Mouse (Mus musculus): ENCODE results near the gene Gm5294. TPM values are rescaled to one million over a fixed set of nuclear protein-coding genes. Genes with fewer than 3 reads are reported as not detected.

The Gm5294 gene
- polyA plus RNA-seq, 1 experiment: not detected

- no peak for TF ChIP-seq POLR2A (IDR thresholded peaks at IDR 0.05; ENCODE audit: insufficient read depth, low read length)
- TF ChIP-seq EP300 (IDR thresholded peaks at IDR 0.05; ENCODE audit: insufficient read depth, low read depth, low read length): no peak
- TF ChIP-seq CTCF (IDR thresholded peaks at IDR 0.05; ENCODE audit: low read depth, low read length): no peak
- Histone ChIP-seq H3K4me3 (ENCODE audit: low read depth, low read length) (no peak overlapping the region), H3K4me1 (ENCODE audit: control insufficient read depth, insufficient read depth, low read length) (no peaks in the 10 kb centered on the region), H3K9me3 (replicated peaks; ENCODE audit: control insufficient read depth, insufficient read depth, low read length, poor library complexity, severe bottlenecking) (no peaks in the 10 kb centered on the region), H3K27me3 (ENCODE audit: control insufficient read depth, insufficient read depth, low read length, poor library complexity, severe bottlenecking) (no peaks in the 10 kb centered on the region), H3K27ac (ENCODE audit: insufficient read depth, low read length) (no peak overlapping the region), H3K9ac (ENCODE audit: low read depth, poor library complexity, severe bottlenecking) (no peak overlapping the region), H3K36me3 (ENCODE audit: control insufficient read depth, insufficient read depth, low read length, poor library complexity, severe bottlenecking) (no peaks in the 10 kb centered on the region)
These were observed 36.7 kb upstream of the Gm5294 start for GRCm38 (mm10) chr5:138783181-138783580.

- H3K9me3 ChIP-seq (replicated peaks; ENCODE audit: control insufficient read depth, insufficient read depth, low read length, poor library complexity, severe bottlenecking): no peaks in the 10 kb centered on the region
- H3K27ac ChIP-seq (ENCODE audit: insufficient read depth, low read length): no peak overlapping the region
These were observed 33.8 kb upstream of the Gm5294 start for GRCm38 (mm10) chr5:138785986-138786515.

GRCm38 (mm10) chr5:138787648-138788047 is 32.2 kb upstream of the Gm5294 start:
- TF ChIP-seq EP300 (IDR thresholded peaks at IDR 0.05; ENCODE audit: insufficient read depth, low read depth, low read length): no peak
- no peak for TF ChIP-seq POLR2A (IDR thresholded peaks at IDR 0.05; ENCODE audit: insufficient read depth, low read length)
- TF ChIP-seq CTCF (IDR thresholded peaks at IDR 0.05; ENCODE audit: low read depth, low read length): no peak
- H3K9me3 ChIP-seq (replicated peaks; ENCODE audit: control insufficient read depth, insufficient read depth, low read length, poor library complexity, severe bottlenecking): no peaks in the 10 kb centered on the region
- H3K27me3 ChIP-seq (ENCODE audit: control insufficient read depth, insufficient read depth, low read length, poor library complexity, severe bottlenecking): no peaks in the 10 kb centered on the region
- no peak overlapping the region for H3K27ac ChIP-seq (ENCODE audit: insufficient read depth, low read length)
- no peak overlapping the region for H3K9ac ChIP-seq (ENCODE audit: low read depth, poor library complexity, severe bottlenecking)
- no peaks in the 10 kb centered on the region for H3K4me1 ChIP-seq (ENCODE audit: control insufficient read depth, insufficient read depth, low read length)
- H3K36me3 ChIP-seq (ENCODE audit: control insufficient read depth, insufficient read depth, low read length, poor library complexity, severe bottlenecking): no peaks in the 10 kb centered on the region
- H3K4me3 ChIP-seq (ENCODE audit: low read depth, low read length): no peak overlapping the region

More at GRCm38 (mm10) chr5:138785986-138786515, 33.8 kb upstream of the Gm5294 start:
- Histone ChIP-seq H3K4me1 (ENCODE audit: control insufficient read depth, insufficient read depth, low read length) (no peaks in the 10 kb centered on the region), H3K27me3 (ENCODE audit: control insufficient read depth, insufficient read depth, low read length, poor library complexity, severe bottlenecking) (no peaks in the 10 kb centered on the region), H3K9ac (ENCODE audit: low read depth, poor library complexity, severe bottlenecking) (no peak overlapping the region), H3K4me3 (ENCODE audit: low read depth, low read length) (no peak overlapping the region), H3K36me3 (ENCODE audit: control insufficient read depth, insufficient read depth, low read length, poor library complexity, severe bottlenecking) (no peaks in the 10 kb centered on the region)
- TF ChIP-seq CTCF (IDR thresholded peaks at IDR 0.05; ENCODE audit: low read depth, low read length) (no peak), POLR2A (IDR thresholded peaks at IDR 0.05; ENCODE audit: insufficient read depth, low read length) (no peak), EP300 (IDR thresholded peaks at IDR 0.05; ENCODE audit: insufficient read depth, low read depth, low read length) (no peak)

GRCm38 (mm10) chr5:138788481-138789211 is 31.2 kb upstream of the Gm5294 start:
- H3K27ac ChIP-seq (ENCODE audit: insufficient read depth, low read length): no peak overlapping the region
- no peak overlapping the region for H3K4me3 ChIP-seq (ENCODE audit: low read depth, low read length)
- no peaks in the 10 kb centered on the region for H3K4me1 ChIP-seq (ENCODE audit: control insufficient read depth, insufficient read depth, low read length)
- no peaks in the 10 kb centered on the region for H3K9me3 ChIP-seq (replicated peaks; ENCODE audit: control insufficient read depth, insufficient read depth, low read length, poor library complexity, severe bottlenecking)
- H3K27me3 ChIP-seq (ENCODE audit: control insufficient read depth, insufficient read depth, low read length, poor library complexity, severe bottlenecking): no peaks in the 10 kb centered on the region
- H3K36me3 ChIP-seq (ENCODE audit: control insufficient read depth, insufficient read depth, low read length, poor library complexity, severe bottlenecking): no peaks in the 10 kb centered on the region
- TF ChIP-seq CTCF (IDR thresholded peaks at IDR 0.05; ENCODE audit: low read depth, low read length): no peak
- TF ChIP-seq EP300 (IDR thresholded peaks at IDR 0.05; ENCODE audit: insufficient read depth, low read depth, low read length): no peak
- no peak for TF ChIP-seq POLR2A (IDR thresholded peaks at IDR 0.05; ENCODE audit: insufficient read depth, low read length)
- no peak overlapping the region for H3K9ac ChIP-seq (ENCODE audit: low read depth, poor library complexity, severe bottlenecking)

GRCm38 (mm10) chr5:138790954-138791480 is 28.9 kb upstream of the Gm5294 start:
- H3K27ac ChIP-seq (ENCODE audit: insufficient read depth, low read length): no peak overlapping the region

GRCm38 (mm10) chr5:138801588-138802116 is 18.2 kb upstream of the Gm5294 start:
- Histone ChIP-seq H3K36me3 (ENCODE audit: control insufficient read depth, insufficient read depth, low read length, poor library complexity, severe bottlenecking) (no peaks in the 10 kb centered on the region), H3K27me3 (ENCODE audit: control insufficient read depth, insufficient read depth, low read length, poor library complexity, severe bottlenecking) (no peaks in the 10 kb centered on the region), H3K9me3 (replicated peaks; ENCODE audit: control insufficient read depth, insufficient read depth, low read length, poor library complexity, severe bottlenecking) (no peaks in the 10 kb centered on the region), H3K4me3 (ENCODE audit: low read depth, low read length) (no peak overlapping the region), H3K4me1 (ENCODE audit: control insufficient read depth, insufficient read depth, low read length) (no peaks in the 10 kb centered on the region), H3K9ac (ENCODE audit: low read depth, poor library complexity, severe bottlenecking) (no peak overlapping the region), H3K27ac (ENCODE audit: insufficient read depth, low read length) (no peak overlapping the region)
- TF ChIP-seq POLR2A (IDR thresholded peaks at IDR 0.05; ENCODE audit: insufficient read depth, low read length): no peak
- no peak for TF ChIP-seq EP300 (IDR thresholded peaks at IDR 0.05; ENCODE audit: insufficient read depth, low read depth, low read length)
- TF ChIP-seq CTCF (IDR thresholded peaks at IDR 0.05; ENCODE audit: low read depth, low read length): no peak

More at GRCm38 (mm10) chr5:138790954-138791480, 28.9 kb upstream of the Gm5294 start:
- no peak overlapping the region for H3K4me3 ChIP-seq (ENCODE audit: low read depth, low read length)
- no peak for TF ChIP-seq EP300 (IDR thresholded peaks at IDR 0.05; ENCODE audit: insufficient read depth, low read depth, low read length)
- TF ChIP-seq CTCF (IDR thresholded peaks at IDR 0.05; ENCODE audit: low read depth, low read length): no peak
- no peak for TF ChIP-seq POLR2A (IDR thresholded peaks at IDR 0.05; ENCODE audit: insufficient read depth, low read length)
- H3K27me3 ChIP-seq (ENCODE audit: control insufficient read depth, insufficient read depth, low read length, poor library complexity, severe bottlenecking): no peaks in the 10 kb centered on the region
- no peaks in the 10 kb centered on the region for H3K36me3 ChIP-seq (ENCODE audit: control insufficient read depth, insufficient read depth, low read length, poor library complexity, severe bottlenecking)
- H3K9ac ChIP-seq (ENCODE audit: low read depth, poor library complexity, severe bottlenecking): no peak overlapping the region
- no peaks in the 10 kb centered on the region for H3K9me3 ChIP-seq (replicated peaks; ENCODE audit: control insufficient read depth, insufficient read depth, low read length, poor library complexity, severe bottlenecking)
- H3K4me1 ChIP-seq (ENCODE audit: control insufficient read depth, insufficient read depth, low read length): no peaks in the 10 kb centered on the region
